8 mouse cellular contexts compared by ENCODE assay signal in genomic region chr8:72240403-72240763, GRCm38 (mm10). TPM values are rescaled to one million over a fixed set of nuclear protein-coding genes. Genes with fewer than 3 reads are reported as not detected.
DNase-seq lines count a peak whose midpoint lies in the region; ATAC-seq and TF ChIP-seq lines count a peak whose summit lies in the region.
"Had no signal": no experiment of that assay in that cellular context is flagged by ENCODE, and none has a peak within 500 bp of the region (broad histone marks: within the 10 kb centered on the region; RNA-seq: fewer than 3 reads in every experiment).

No protein-coding gene starts in this region.

- peaks cover 12% of the 10 kb centered on the region for H3K4me1 ChIP-seq in lung, embryonic 15.5 days
- 0 out of 2 replicates have a peak, but pooled peaks cover 6% of the 10 kb centered on the region for H3K4me1 ChIP-seq in limb, embryonic 14.5 days (ENCODE audit: control insufficient read depth, insufficient read depth, low read length)
- H3K4me1 ChIP-seq in small intestine, adult 2 months (ENCODE audit: control insufficient read depth, insufficient read depth, insufficient read length, low read length), result peaks cover 20% of the 10 kb centered on the region

- H3K36me3 ChIP-seq in lung, embryonic 15.5 days, result no peaks in the 10 kb centered on the region
- no peaks in the 10 kb centered on the region; the same call in 1 of the 2 replicates for H3K36me3 ChIP-seq in limb, embryonic 14.5 days (ENCODE audit: control insufficient read depth, insufficient read depth, low read length)
- H3K36me3 ChIP-seq in small intestine, adult 2 months (ENCODE audit: control insufficient read depth, insufficient read depth, low read length), result no peaks in the 10 kb centered on the region

- H3K9me3 ChIP-seq in lung, embryonic 15.5 days, result no peaks in the 10 kb centered on the region
- no peaks in the 10 kb centered on the region for H3K9me3 ChIP-seq in limb, embryonic 14.5 days (ENCODE audit: control insufficient read depth, low read length)

- under 1% methylated on average over 24 of the region's 24 CpGs for WGBS in lung, embryonic 15.5 days
- WGBS in limb, embryonic 14.5 days, result 2% methylated on average over 20 of the region's 24 CpGs
- 0% methylated on average over 24 of the region's 24 CpGs for WGBS in small intestine, adult 2 months

- no peak for TF ChIP-seq CTCF in small intestine, adult 2 months (IDR thresholded peaks at IDR 0.05; ENCODE audit: extremely low read depth, insufficient read length, insufficient replicate concordance, low read depth, low read length)

- no peaks in the 10 kb centered on the region for H3K27me3 ChIP-seq in lung, embryonic 15.5 days
- no peaks in the 10 kb centered on the region for H3K27me3 ChIP-seq in limb, embryonic 14.5 days (ENCODE audit: control insufficient read depth, insufficient read depth, low read length)
- H3K27me3 ChIP-seq in small intestine, adult 2 months (ENCODE audit: control insufficient read depth, insufficient read depth, low read length), result no peaks in the 10 kb centered on the region

- H3K4me3 ChIP-seq in lung, embryonic 15.5 days, result peak overlapping the region; percentile 66
- peak overlapping the region; percentile 70 for H3K4me3 ChIP-seq in limb, embryonic 14.5 days (replicated peaks; ENCODE audit: low read length)
- H3K4me3 ChIP-seq in small intestine, adult 2 months (ENCODE audit: low read depth, low read length), result peak overlapping the region; percentile 63

- no peak for TF ChIP-seq POLR2A in limb, embryonic 14.5 days (IDR thresholded peaks at IDR 0.05; ENCODE audit: borderline replicate concordance, extremely low read depth, insufficient read depth, insufficient read length)
- TF ChIP-seq POLR2A in small intestine, adult 2 months (IDR thresholded peaks at IDR 0.05; ENCODE audit: low read depth, low read length), result no peak

- peak; percentile 25; the same call in 1 of the 2 replicates for ATAC-seq in lung, embryonic 15.5 days (ENCODE audit: borderline replicate concordance, extremely low read depth, low FRiP score, low TSS enrichment)
- ATAC-seq in erythroid progenitor cell, adult 5-6 weeks (replicated peaks; ENCODE audit: low FRiP score, poor library complexity, severe bottlenecking), result peak; percentile 37
- no peak; the same call in 1 of the 2 replicates for ATAC-seq in limb, embryonic 14.5 days (ENCODE audit: low FRiP score, low read depth)

- peak overlapping the region; percentile 58 for H3K4me2 ChIP-seq in lung, embryonic 15.5 days
- H3K4me2 ChIP-seq in limb, embryonic 14.5 days (replicated peaks; ENCODE audit: low read depth, low read length, severe bottlenecking), result peak overlapping the region; percentile 70

- H3K27ac ChIP-seq in lung, embryonic 15.5 days, result peak overlapping the region; percentile 93
- H3K27ac ChIP-seq in limb, embryonic 14.5 days (replicated peaks; ENCODE audit: low read depth, low read length), result peak overlapping the region; percentile 90
- H3K27ac ChIP-seq in small intestine, adult 2 months (ENCODE audit: insufficient read depth, low read depth, low read length), result peak overlapping the region; percentile 95

- DNase-seq in lung, postnatal 25 days (ENCODE audit: low spot score), result no peak
- DNase-seq in limb, embryonic 14.5 days (ENCODE audit: low spot score), result no peak
- DNase-seq in frontal cortex, postnatal 14 days (ENCODE audit: low spot score in 2 of 2), result no peak
- no peak for DNase-seq in kidney, postnatal 4 days

- peak overlapping the region; percentile 39 for H3K9ac ChIP-seq in lung, embryonic 15.5 days
- H3K9ac ChIP-seq in limb, embryonic 14.5 days (ENCODE audit: low read depth, low read length, severe bottlenecking), result peak overlapping the region; percentile 61

RNA-seq across cellular contexts. Expression of gene Ap1m1, which starts 0.6 kb away (rescaled TPM):
- 103 and 106 TPM in 2 replicates for polyA plus RNA-seq in lung, embryonic 15.5 days (2015; fragmentation: Nextera tagmentation; extraction: Ambion mirVana)
- total RNA-seq in erythroid progenitor cell, adult 5-6 weeks (2015; ENCODE audit: low replicate concordance), result 52.8 and 56.6 TPM in 2 replicates
- total RNA-seq in erythroid progenitor cell, adult 5-6 weeks (2017; ENCODE audit: low replicate concordance), result 27.6 and 47.7 TPM in 2 replicates
- 111 and 127 TPM in 2 replicates for polyA plus RNA-seq in limb, embryonic 14.5 days (2012; rRNA removed)
- polyA plus RNA-seq in limb, embryonic 14.5 days (2014; fragmentation: Nextera tagmentation; extraction: Ambion mirVana), result 98.8 and 99.2 TPM in 2 replicates
- polyA plus RNA-seq in small intestine, adult 2 months (2012; rRNA removed), result 33.6 and 47.4 TPM in 2 replicates

RNA-seq across cellular contexts. Expression of gene Fam32a, which starts 20.9 kb away (rescaled TPM):
- 71.6 and 77.4 TPM in 2 replicates for polyA plus RNA-seq in lung, embryonic 15.5 days (2015; fragmentation: Nextera tagmentation; extraction: Ambion mirVana)
- total RNA-seq in erythroid progenitor cell, adult 5-6 weeks (2015; ENCODE audit: low replicate concordance), result 20.1 and 42.5 TPM in 2 replicates
- total RNA-seq in erythroid progenitor cell, adult 5-6 weeks (2017; ENCODE audit: low replicate concordance), result 25.3 and 30.5 TPM in 2 replicates
- polyA plus RNA-seq in limb, embryonic 14.5 days (2012; rRNA removed), result 52.9 and 56.4 TPM in 2 replicates
- polyA plus RNA-seq in limb, embryonic 14.5 days (2014; fragmentation: Nextera tagmentation; extraction: Ambion mirVana), result 57.4 and 58.9 TPM in 2 replicates
- polyA plus RNA-seq in small intestine, adult 2 months (2012; rRNA removed), result 19.7 and 35.5 TPM in 2 replicates

RNA-seq across cellular contexts. Expression of gene Gm11034, which starts 26.9 kb away (rescaled TPM):
- not detected in 2 replicates for polyA plus RNA-seq in lung, embryonic 15.5 days (2015; fragmentation: Nextera tagmentation; extraction: Ambion mirVana)
- total RNA-seq in erythroid progenitor cell, adult 5-6 weeks (2015; ENCODE audit: low replicate concordance), result not detected in 2 replicates
- total RNA-seq in erythroid progenitor cell, adult 5-6 weeks (2017; ENCODE audit: low replicate concordance), result not detected in 2 replicates
- polyA plus RNA-seq in limb, embryonic 14.5 days (2012; rRNA removed), result not detected in 2 replicates
- polyA plus RNA-seq in limb, embryonic 14.5 days (2014; fragmentation: Nextera tagmentation; extraction: Ambion mirVana), result not detected in 2 replicates
- not detected in 2 replicates for polyA plus RNA-seq in small intestine, adult 2 months (2012; rRNA removed)
- total RNA-seq: neutrophil, adult 5-6 weeks had no signal

RNA-seq across cellular contexts. Expression of gene Cib3, which starts 27.7 kb away (rescaled TPM):
- polyA plus RNA-seq in lung, embryonic 15.5 days (2015; fragmentation: Nextera tagmentation; extraction: Ambion mirVana), result 0.20 TPM in 2 replicates
- total RNA-seq in erythroid progenitor cell, adult 5-6 weeks (2015; ENCODE audit: low replicate concordance), result not detected in 2 replicates
- total RNA-seq in erythroid progenitor cell, adult 5-6 weeks (2017; ENCODE audit: low replicate concordance), result 0.77 TPM in 1 of 2 replicates, not detected in the other
- polyA plus RNA-seq in limb, embryonic 14.5 days (2012; rRNA removed), result not detected in 2 replicates
- polyA plus RNA-seq in limb, embryonic 14.5 days (2014; fragmentation: Nextera tagmentation; extraction: Ambion mirVana), result not detected in 2 replicates
- polyA plus RNA-seq in small intestine, adult 2 months (2012; rRNA removed), result not detected in 2 replicates

RNA-seq across cellular contexts. Expression of gene Hsh2d, which starts 50.9 kb away (rescaled TPM):
- polyA plus RNA-seq in lung, embryonic 15.5 days (2015; fragmentation: Nextera tagmentation; extraction: Ambion mirVana), result 0.34 and 0.57 TPM in 2 replicates
- total RNA-seq in erythroid progenitor cell, adult 5-6 weeks (2015; ENCODE audit: low replicate concordance), result 1.4 and 4.6 TPM in 2 replicates
- 0.64 TPM in 1 of 2 replicates, not detected in the other for total RNA-seq in erythroid progenitor cell, adult 5-6 weeks (2017; ENCODE audit: low replicate concordance)
- 0.28 and 0.37 TPM in 2 replicates for polyA plus RNA-seq in limb, embryonic 14.5 days (2012; rRNA removed)
- polyA plus RNA-seq in limb, embryonic 14.5 days (2014; fragmentation: Nextera tagmentation; extraction: Ambion mirVana), result 0.10 and 0.11 TPM in 2 replicates
- polyA plus RNA-seq in small intestine, adult 2 months (2012; rRNA removed), result 1.4 and 3.3 TPM in 2 replicates
